Mouse (Mus musculus) spleen, adult 2 months (tissue): ENCODE results near the gene Gm40460.

Source experiments
- CTCF ChIP-seq: fragments of 200-500 bp; IDR thresholded peaks from 2 replicates; pipeline ENCODE4 v1.5.1; 2011; ENCODE audit warnings: mild to moderate bottlenecking, inconsistent platforms; ENCODE audit not compliant: insufficient read depth, insufficient read length, insufficient replicate concordance; ENCODE audit errors: extremely low read depth
- POLR2A ChIP-seq: fragments of 200-500 bp; IDR thresholded peaks from 2 replicates; pipeline ENCODE4 v1.6.1; 2011; ENCODE audit warnings: low read depth, low read length, inconsistent platforms

DNA sequence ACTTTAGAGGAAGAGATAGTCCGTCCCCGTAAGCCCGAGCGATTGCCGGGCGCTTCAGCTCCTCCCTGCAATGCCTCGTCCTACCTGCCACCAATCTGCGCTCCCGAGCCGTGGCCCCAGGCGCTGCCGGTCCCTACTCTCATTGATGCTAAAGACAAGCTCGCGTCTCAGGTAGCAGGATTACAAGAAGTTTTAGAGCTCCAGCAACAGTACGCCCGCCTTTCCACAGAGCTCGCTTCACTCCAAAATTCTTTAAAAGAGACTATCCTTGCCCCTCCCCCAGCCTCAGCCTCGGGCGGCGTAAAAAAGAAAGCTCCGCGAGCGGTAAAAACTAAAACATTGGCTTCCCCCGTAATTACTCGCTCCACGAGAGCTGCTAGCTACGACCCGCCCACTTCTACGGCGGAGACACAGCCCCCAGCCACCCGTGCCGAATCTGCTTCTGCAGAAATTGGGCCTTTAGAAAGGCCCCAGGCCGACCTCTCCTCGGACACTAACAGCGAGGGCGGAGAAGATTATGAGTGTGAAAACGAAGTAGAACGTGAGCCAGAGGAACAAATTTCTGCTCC lies 43.2 kb upstream of the Gm40460 start:
- no peak for TF ChIP-seq POLR2A
- TF ChIP-seq CTCF, result no peak
